Mouse (Mus musculus) spleen, adult 2 months (tissue): ENCODE measurements around the gene Gse1.
A peak's percentile ranks its signal among the peaks of the same experiment; 100 is the strongest.

Source experiments
- CTCF ChIP-seq: fragments of 200-500 bp; IDR thresholded peaks from 2 replicates; pipeline ENCODE4 v1.5.1; 2011; ENCODE audit warnings: mild to moderate bottlenecking, inconsistent platforms; ENCODE audit not compliant: insufficient read depth, insufficient read length, insufficient replicate concordance; ENCODE audit errors: extremely low read depth
- POLR2A ChIP-seq: fragments of 200-500 bp; IDR thresholded peaks from 2 replicates; pipeline ENCODE4 v1.6.1; 2011; ENCODE audit warnings: low read depth, low read length, inconsistent platforms

DNA sequence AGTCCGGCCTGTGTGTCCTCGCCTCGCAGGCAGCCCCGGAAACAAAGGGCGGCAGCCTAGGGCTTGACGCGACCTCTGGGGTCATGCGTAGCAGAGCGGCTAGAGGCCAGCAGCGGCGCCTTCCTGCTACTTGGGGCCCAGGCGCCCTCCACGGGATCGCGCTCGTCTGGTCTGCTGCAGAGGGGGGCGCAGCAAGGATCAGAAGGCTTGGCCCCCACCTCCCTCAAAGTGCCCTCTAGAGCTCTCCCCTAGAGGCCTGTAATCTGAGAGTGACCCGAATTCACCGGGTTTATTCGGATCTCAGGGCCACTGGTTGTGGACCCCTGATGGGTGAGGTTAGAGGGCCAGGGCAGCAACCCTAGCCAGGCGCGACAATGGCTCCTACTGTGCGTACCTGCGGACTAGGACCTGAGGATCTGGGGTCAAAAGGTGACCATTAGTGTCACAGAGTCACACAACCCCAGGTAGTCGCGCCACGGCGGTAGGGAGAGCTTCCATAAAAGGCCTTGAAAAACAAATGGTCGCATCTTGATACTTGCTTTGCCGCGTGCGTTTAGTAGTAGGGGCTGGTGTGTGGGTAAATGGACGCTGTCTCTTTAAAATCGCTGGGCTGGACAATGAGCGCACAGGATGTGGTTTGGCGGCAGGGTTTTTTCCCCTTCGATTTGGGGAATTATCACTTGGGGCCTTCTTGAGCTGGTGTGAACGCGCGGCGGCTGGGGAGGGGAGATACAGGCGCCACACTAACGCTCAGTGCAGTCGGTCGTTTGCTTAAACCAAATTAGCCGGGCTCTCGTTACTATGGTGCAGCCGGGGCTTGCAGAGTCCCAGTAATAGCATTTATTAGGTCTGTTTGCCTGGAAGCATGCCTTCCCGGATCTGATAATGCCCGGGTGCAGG is 258.5 kb downstream of the Gse1 start:
- TF ChIP-seq POLR2A (peak; percentile 41), CTCF (no peak)
